Mouse (Mus musculus) layer of hippocampus, adult 8-10 months (tissue): Measurements from ENCODE around the gene Eef1a1. TPM values are rescaled to one million over a fixed set of nuclear protein-coding genes. Genes with fewer than 3 reads are reported as not detected.

Experiments used
- microRNA-seq, 2 experiments: library from miRNA; unstranded; fragments of <30 nt; microRNA quantifications; one replicate each; pipeline ENCODE4 v1.2.0; 2022
- total RNA-seq, 4 experiments: library from RNA; stranded (reverse); gene quantifications; 2 replicates each; pipeline ENCODE4 v1.2.4; 2022

Eef1a1 gene
- total RNA-seq, 4 experiments from 2014 or later: 2,504 to 3,682 (median 3,062) TPM

Small RNAs within 50 kb of the gene (microRNA-seq; reads per million reads assigned to microRNA genes)
- 0 reads per million in 2 experiments for gene Gm26377

Other genes with a start within 250 kb of the Eef1a1 start
- not detected for gene Gm3776, start 232.0 kb downstream of the Eef1a1 start, total RNA-seq
- gene Gm10639, start 199.2 kb downstream of the Eef1a1 start, total RNA-seq: not detected
- gene Omt2a, start 174.4 kb downstream of the Eef1a1 start, total RNA-seq: not detected
- not detected for gene Omt2b, start 161.6 kb downstream of the Eef1a1 start, total RNA-seq
- gene Gsta2, start 133.4 kb downstream of the Eef1a1 start, total RNA-seq: 1 to 10 TPM in 1 of 4 experiments, under 1 TPM in 2, not detected in 1; 0.45 to 2.6 (median 0.64) TPM
- under 1 TPM in 1 of 4 experiments, not detected in 3; 0.98 TPM for gene Dppa5a, start 121.0 kb downstream of the Eef1a1 start, total RNA-seq
- gene Ooep, start 110.4 kb downstream of the Eef1a1 start, total RNA-seq: under 1 TPM in 1 of 4 experiments, not detected in 3; 0.14 TPM
- under 1 TPM in 2 of 4 experiments, not detected in 2; 0.14 to 0.20 TPM for gene Ddx43, start 93.4 kb downstream of the Eef1a1 start, total RNA-seq
- gene Cgas, start 45.9 kb downstream of the Eef1a1 start, total RNA-seq: 1 to 10 TPM in 2 of 4 experiments, under 1 TPM in 2; 0.68 to 1.5 (median 0.91) TPM
- 10 to 100 TPM; 20.4 to 27.7 (median 26.1) TPM for gene Mto1, start 40.9 kb downstream of the Eef1a1 start, total RNA-seq
- 1 to 10 TPM in 1 of 4 experiments, under 1 TPM in 3; 0.60 to 1.3 (median 0.79) TPM for gene Gm17324, start 40.4 kb downstream of the Eef1a1 start, total RNA-seq
- gene Slc17a5, start 98.9 kb upstream of the Eef1a1 start, total RNA-seq: 10 to 100 TPM; 20.0 to 22.5 (median 20.9) TPM
- 1 to 10 TPM; 2.2 to 5.3 (median 3.7) TPM for gene Cd109, start 126.4 kb upstream of the Eef1a1 start, total RNA-seq